Mouse (Mus musculus) cerebellum, postnatal 14 days (tissue): Measurements from ENCODE around the gene Pllp.

Experiments
- DNase-seq, 2 experiments: peaks; one replicate each; pipeline ENCODE4 v3.0.0; 2021; ENCODE audit warnings: mixed read lengths in 2 of 2

Gene Pllp

GRCm38 (mm10) chr8:94695994-94696384, at the start of gene Pllp:
Pllp (minus strand) TSS chr8:94696278.
- DNase-seq: peak; percentile 42 to 55

- no peak for DNase-seq
Observed at GRCm38 (mm10) chr8:94745476-94746184, 49.6 kb upstream of the Pllp start, which contains the start of gene Ccl22. Ccl22 (plus strand) TSS chr8:94745590.

GRCm38 (mm10) chr8:94744972-94745371, 48.9 kb upstream of the Pllp start:
- DNase-seq: no peak

- no peak for DNase-seq
Observed at GRCm38 (mm10) chr8:94744484-94744883, 48.4 kb upstream of the Pllp start.

GRCm38 (mm10) chr8:94741726-94742125, 45.6 kb upstream of the Pllp start:
- no peak for DNase-seq

- no peak for DNase-seq
Observed at GRCm38 (mm10) chr8:94740591-94740990, 44.5 kb upstream of the Pllp start.

GRCm38 (mm10) chr8:94739829-94740228, 43.8 kb upstream of the Pllp start:
- DNase-seq: no peak

- no peak for DNase-seq
Observed at GRCm38 (mm10) chr8:94735426-94736094, 39.5 kb upstream of the Pllp start.

GRCm38 (mm10) chr8:94734735-94735350, 38.8 kb upstream of the Pllp start:
- DNase-seq: no peak

- DNase-seq: no peak
Observed at GRCm38 (mm10) chr8:94733821-94734465, 37.9 kb upstream of the Pllp start.

GRCm38 (mm10) chr8:94729301-94729700, 33.2 kb upstream of the Pllp start:
- no peak for DNase-seq

- DNase-seq: no peak
Observed at GRCm38 (mm10) chr8:94725998-94726397, 29.9 kb upstream of the Pllp start.

- DNase-seq: no peak
Observed at GRCm38 (mm10) chr8:94716841-94717240, 20.8 kb upstream of the Pllp start.

- peak in 1 of 2 experiments; percentile 34 for DNase-seq
Observed at GRCm38 (mm10) chr8:94715871-94716270, 19.8 kb upstream of the Pllp start.

GRCm38 (mm10) chr8:94714556-94714955, 18.5 kb upstream of the Pllp start:
- no peak for DNase-seq

- DNase-seq: peak; percentile 93 to 96
Observed at GRCm38 (mm10) chr8:94711160-94711718, 15.2 kb upstream of the Pllp start.

- DNase-seq: no peak
Observed at GRCm38 (mm10) chr8:94710336-94710735, 14.3 kb upstream of the Pllp start.

- peak in 1 of 2 experiments; percentile 15 for DNase-seq
Observed at GRCm38 (mm10) chr8:94706732-94707395, 10.8 kb upstream of the Pllp start.

- no peak for DNase-seq
Observed at GRCm38 (mm10) chr8:94705581-94706245, 9.6 kb upstream of the Pllp start.

- no peak for DNase-seq
Observed at GRCm38 (mm10) chr8:94704669-94704984, 8.5 kb upstream of the Pllp start.

GRCm38 (mm10) chr8:94703972-94704668, 8.0 kb upstream of the Pllp start:
- peak; percentile 99 to 100 for DNase-seq
